Mouse (Mus musculus): ENCODE results near the gene Pank2. TPM values are rescaled to one million over a fixed set of nuclear protein-coding genes. Genes with fewer than 3 reads are reported as not detected.
A peak's percentile ranks its signal among the peaks of the same experiment; 100 is the strongest.
"Not testable (repeated sequence)": the region's sequence is repeated elsewhere in the genome, so short reads cannot be mapped to it uniquely, and the experiment has no call there.

Pank2 gene
- polyA plus RNA-seq, 2 experiments from 2014 or later: 7.6 to 11.9 TPM

- peak; percentile 40 for ATAC-seq
Measured at GRCm38 (mm10) chr2:131261481-131262212, 648 bp upstream of the Pank2 start.

- peak; percentile 40 for ATAC-seq
Measured at GRCm38 (mm10) chr2:131262680-131263670, 680 bp downstream of the Pank2 start.

GRCm38 (mm10) chr2:131264027-131264426 is 1.7 kb downstream of the Pank2 start:
- no peak for ATAC-seq

DNA sequence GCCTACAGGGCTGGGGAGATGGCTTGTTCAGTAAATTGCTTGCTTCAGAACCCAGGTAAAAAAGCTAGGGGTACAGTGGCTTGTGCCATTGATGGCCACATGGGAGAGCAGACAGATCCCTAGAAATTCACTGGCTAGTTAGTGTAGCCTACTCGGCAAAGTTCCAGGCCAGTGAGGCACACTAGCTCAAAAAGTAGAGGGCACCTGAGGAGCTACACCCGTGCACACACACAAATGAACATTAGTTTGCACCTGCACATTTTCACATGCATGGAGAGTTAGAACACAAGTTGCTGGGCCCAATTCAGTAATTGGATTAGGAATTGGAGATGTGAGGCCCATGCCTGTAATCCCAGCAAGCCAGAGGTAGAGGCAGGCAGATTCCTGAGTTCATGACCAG is 2.8 kb downstream of the Pank2 start:
- ATAC-seq: no peak

DNA sequence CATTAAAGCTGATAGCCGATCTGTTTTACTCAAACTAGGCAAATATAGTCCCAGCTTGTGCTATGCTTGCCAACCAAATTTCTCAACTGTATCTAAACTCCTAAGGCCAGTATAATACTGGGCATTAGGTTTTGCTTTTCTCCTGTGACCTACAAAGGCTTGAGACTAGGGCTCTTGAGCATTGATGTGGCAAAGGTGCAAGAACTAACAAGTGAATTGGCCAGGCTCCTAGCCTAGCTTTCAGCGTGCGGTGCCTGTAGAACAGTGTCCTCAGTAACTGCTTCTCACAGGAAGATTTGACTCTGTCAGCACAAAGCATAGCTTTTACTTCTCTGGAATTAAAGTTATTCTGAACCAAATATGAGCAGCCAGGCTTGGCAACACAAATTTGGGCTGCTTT is 13.2 kb downstream of the Pank2 start:
- ATAC-seq: no peak

GRCm38 (mm10) chr2:131276722-131277121 is 14.4 kb downstream of the Pank2 start:
- no peak for ATAC-seq

DNA sequence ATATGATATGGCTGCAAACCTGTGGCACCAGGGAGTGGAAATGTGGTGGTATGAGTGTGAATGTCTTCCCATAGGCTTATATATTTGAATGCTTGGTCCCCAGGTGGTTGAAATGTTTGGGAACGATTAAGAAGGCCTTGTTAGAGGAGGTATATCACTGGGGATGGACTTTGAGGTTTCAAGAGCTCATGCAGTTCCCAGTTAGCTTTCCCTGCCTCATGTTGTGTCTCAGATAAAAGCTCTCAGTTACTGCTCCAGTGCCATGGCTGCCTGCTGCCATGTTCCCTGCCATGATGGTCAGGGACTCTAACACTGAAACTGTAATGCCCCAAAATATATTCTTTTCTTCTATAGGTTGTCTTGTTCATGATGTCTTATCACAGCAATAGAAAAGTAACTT is 19.3 kb downstream of the Pank2 start:
- no peak for ATAC-seq

DNA sequence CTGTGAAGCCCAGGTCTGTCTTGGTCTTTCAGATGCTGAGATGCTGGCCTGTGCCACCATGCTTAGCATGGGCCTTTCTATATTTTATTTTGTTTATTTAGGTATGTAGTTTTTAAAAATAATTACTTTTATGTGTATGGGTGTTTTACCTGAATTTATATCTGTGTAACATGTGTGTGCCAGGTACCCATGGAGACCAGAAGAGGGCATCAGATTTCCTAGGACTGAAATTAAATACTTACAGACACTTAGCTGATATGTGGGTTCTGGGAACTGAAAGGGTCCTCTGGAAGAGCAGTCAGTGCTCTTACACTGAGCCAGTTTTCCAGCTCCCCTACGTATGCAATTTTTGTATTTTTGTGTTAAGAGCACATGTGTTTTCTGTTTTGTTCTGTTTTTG is 24.0 kb downstream of the Pank2 start:
- no peak for ATAC-seq

- ATAC-seq: no peak
Measured at GRCm38 (mm10) chr2:131290669-131291068, 28.4 kb downstream of the Pank2 start.

- ATAC-seq: no peak
Measured at GRCm38 (mm10) chr2:131296746-131297261, 34.5 kb downstream of the Pank2 start.

DNA sequence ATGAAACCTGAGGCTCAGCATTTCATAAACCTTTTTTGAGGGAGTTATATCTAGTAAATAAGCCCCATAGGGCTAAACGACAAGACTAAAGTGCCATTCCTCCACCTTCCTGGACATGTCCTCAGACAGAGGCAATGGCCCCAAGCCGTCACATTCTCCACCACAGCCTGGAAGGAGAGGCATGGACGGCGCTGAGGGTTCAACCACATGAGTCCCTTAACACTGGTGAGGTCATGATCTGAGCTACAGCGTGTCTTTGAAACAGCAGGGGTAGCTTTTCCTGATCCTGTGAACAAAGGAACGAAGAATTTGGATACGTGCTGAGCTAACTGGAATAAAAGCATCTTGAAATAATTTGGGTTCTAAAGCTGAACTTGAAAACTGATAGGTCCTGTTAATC is 36.4 kb downstream of the Pank2 start:
- ATAC-seq: not testable (repeated sequence)

GRCm38 (mm10) chr2:131300485-131300884 is 38.2 kb downstream of the Pank2 start:
- no peak for ATAC-seq

DNA sequence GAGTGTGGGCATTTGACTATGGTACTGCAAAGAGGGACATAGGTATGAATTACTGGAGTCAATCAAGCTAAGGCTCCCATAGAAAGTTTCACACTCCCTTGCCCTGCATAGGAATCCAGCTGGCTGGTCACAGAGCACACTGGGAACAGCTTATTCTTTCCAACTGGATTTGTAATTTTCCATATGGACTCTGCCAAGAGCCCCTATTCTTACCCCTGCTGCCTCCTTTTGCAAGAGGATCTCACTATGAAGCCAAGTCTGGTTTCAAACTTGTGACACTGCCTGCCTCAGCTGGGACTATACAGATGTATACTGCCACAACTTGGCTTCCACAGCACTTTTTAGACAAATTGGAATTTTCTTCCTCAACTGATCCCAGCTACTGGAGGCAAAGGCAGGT is 39.3 kb downstream of the Pank2 start:
- no peak for ATAC-seq

GRCm38 (mm10) chr2:131304497-131304896 is 42.2 kb downstream of the Pank2 start:
- no peak for ATAC-seq

- not testable (repeated sequence) for ATAC-seq
Measured at GRCm38 (mm10) chr2:131305226-131305625, 42.9 kb downstream of the Pank2 start.

- ATAC-seq: no peak
Measured at GRCm38 (mm10) chr2:131307391-131307790, 45.1 kb downstream of the Pank2 start.

- ATAC-seq: no peak
Measured at GRCm38 (mm10) chr2:131307822-131308221, 45.5 kb downstream of the Pank2 start.

DNA sequence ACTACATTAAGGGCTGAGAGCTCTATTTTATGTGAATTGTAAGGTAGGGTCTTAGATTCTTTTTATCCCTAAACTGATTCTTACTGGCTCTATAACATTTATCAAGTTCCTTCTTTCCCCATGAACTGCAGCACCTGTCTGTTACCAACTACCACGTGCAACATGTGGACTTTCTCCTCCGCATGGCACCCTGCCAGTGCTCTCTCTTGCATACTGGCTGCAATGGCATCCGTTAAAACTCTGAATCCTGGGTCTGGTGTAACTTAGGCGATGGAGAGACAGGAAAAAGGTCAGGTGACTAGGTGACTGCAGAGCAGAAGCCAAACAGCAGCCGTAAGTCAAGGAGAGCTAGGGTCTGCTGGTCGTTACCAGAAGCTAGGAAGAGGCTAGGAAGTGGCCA is 47.0 kb downstream of the Pank2 start:
- no peak for ATAC-seq

- no peak for ATAC-seq
Measured at GRCm38 (mm10) chr2:131316167-131316566, 53.9 kb downstream of the Pank2 start.

DNA sequence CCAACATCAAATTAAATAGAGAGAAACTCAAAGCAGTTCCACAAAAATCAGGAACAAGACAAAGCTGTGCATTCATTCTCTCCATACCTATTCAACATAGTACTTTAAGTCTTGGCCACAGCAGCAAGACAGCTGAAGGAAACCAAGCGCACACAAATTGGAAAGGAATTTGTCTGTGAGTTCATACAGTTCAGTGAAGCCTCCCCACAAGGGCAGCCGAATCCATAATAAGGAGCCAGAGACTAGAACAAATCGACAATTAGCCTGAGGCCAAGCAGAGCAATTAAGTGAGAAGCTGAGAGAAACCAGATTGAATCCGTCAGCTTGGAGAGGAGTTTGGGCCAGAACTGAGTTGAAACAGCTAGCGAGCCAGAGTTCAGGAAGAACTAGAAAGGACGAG is 57.1 kb downstream of the Pank2 start:
- no peak for ATAC-seq

DNA sequence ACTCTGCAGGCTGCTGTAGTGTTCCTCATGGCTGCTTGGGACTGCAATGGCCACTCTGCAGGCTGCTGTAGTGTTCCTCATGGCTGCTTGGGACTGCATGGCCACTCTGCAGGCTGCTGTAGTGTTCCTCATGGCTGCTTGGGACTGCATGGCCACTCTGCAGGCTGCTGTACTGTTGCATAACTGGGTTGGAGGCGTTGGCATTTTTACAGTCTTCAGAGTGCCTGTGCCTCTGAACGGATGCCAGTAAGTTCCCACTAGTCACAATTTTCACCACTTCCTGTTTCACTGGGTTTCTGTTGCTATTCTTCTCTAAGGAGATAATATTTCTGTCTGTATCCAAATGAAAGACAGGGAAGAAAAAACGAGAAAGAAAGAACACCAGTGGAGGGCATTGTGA is 58.9 kb downstream of the Pank2 start:
- peak; percentile 93 for ATAC-seq

GRCm38 (mm10) chr2:131323675-131324074 is 61.4 kb downstream of the Pank2 start:
- no peak for ATAC-seq

DNA sequence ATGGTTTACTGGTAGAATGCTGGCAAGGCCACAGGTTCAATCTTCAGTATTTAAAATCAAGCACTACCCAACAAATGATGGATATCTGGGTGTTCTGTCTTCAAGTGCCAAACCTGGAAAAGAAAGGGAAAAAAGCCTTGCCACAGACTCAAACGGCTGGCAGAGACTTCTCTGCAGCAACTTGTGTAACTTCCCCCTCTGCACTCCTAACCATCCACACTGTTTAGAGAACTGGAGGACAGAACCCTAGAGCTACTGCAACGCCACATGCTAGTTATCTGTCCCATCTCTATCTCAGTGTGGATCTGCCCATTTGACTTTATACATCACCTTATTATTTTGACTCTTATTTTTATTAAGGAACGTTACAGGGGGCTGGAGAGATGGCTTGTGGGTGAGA is 63.7 kb downstream of the Pank2 start:
- no peak for ATAC-seq

Measured in activated CD4-positive, CD25-positive, alpha-beta regulatory T cell, adult 4 months (primary cell).